Mouse (Mus musculus) liver, embryonic 11.5 days (tissue): ENCODE data around the gene Dact3. TPM values are rescaled to one million over a fixed set of nuclear protein-coding genes. Genes with fewer than 3 reads are reported as not detected.
A peak's percentile ranks its signal among the peaks of the same experiment; 100 is the strongest.

Experiments
- ATAC-seq: fragments of 200-750 bp; cut with Nextera tagmentation; replicated peaks from 2 replicates; pipeline ENCODE4 v1.8.0; 2017; ENCODE audit warnings: moderate number of reproducible peaks, mild to moderate bottlenecking, moderate TSS enrichment, moderate library complexity; ENCODE audit not compliant: low FRiP score
- DNase-seq: peaks from one replicate; pipeline ENCODE4 v3.0.0-alpha.2; 2017; ENCODE audit warnings: low spot score
- H3K27ac ChIP-seq: fragments of 300-500 bp; sonication (generic); 2 replicates; pipeline ENCODE4 v1.5.1; 2014; ENCODE audit warnings: mild to moderate bottlenecking, low read depth, low read length, control low read depth
- H3K27me3 ChIP-seq: fragments of 300-500 bp; sonication (generic); replicated peaks from 2 replicates; pipeline ENCODE4 v1.6.1; 2014; ENCODE audit warnings: low read length, mixed read lengths; ENCODE audit not compliant: control insufficient read depth, insufficient read depth
- H3K36me3 ChIP-seq: fragments of 300-500 bp; sonication (generic); 2 replicates; pipeline ENCODE4 v1.6.1; 2014; ENCODE audit warnings: mild to moderate bottlenecking, low read length, moderate library complexity, mixed read lengths; ENCODE audit not compliant: control insufficient read depth, insufficient read depth
- H3K4me1 ChIP-seq: fragments of 300-500 bp; sonication (generic); replicated peaks from 2 replicates; pipeline ENCODE4 v1.6.1; 2014; ENCODE audit warnings: low read length, mixed read lengths; ENCODE audit not compliant: control insufficient read depth, insufficient read depth
- H3K4me2 ChIP-seq: fragments of 300-500 bp; sonication (generic); 2 replicates; pipeline ENCODE4 v1.6.1; 2014; ENCODE audit warnings: mild to moderate bottlenecking, control low read depth, moderate library complexity
- H3K4me3 ChIP-seq: fragments of 300-500 bp; sonication (generic); 2 replicates; pipeline ENCODE4 v1.5.1; 2014; ENCODE audit warnings: low read depth, low read length, control low read depth
- H3K9ac ChIP-seq: fragments of 300-500 bp; sonication (generic); 2 replicates; pipeline ENCODE4 v1.6.1; 2014; ENCODE audit warnings: low read depth, low read length, control low read depth
- H3K9me3 ChIP-seq: fragments of 300-500 bp; sonication (generic); 2 replicates; pipeline ENCODE4 v1.6.1; 2016; ENCODE audit warnings: low read length, inconsistent platforms, mixed read lengths; ENCODE audit not compliant: control insufficient read depth
- WGBS: fragments of 180-500 bp; shearing (Covaris S2); extraction: QIAGEN DNeasy Blood & Tissue Kit; methylation state at CpG from one replicate; pipeline ENCODE4 v1.1.7; 2014; 5-methylcytosine and 5-hydroxymethylcytosine counted together
- polyA plus RNA-seq: library from polyadenylated mRNA; unstranded; fragments of >200 nt; fragmentation: Nextera tagmentation; extraction: Ambion mirVana; gene quantifications from 2 replicates; pipeline ENCODE4 v1.2.1, GENCODE M21; 2014

Dact3 gene
- polyA plus RNA-seq, 1 experiment from 2014 or later: 2.5 TPM

GRCm38 (mm10) chr7:16841078-16841477 lies 34.0 kb upstream of the Dact3 start:
- Histone ChIP-seq H3K9me3 (no peaks in the 10 kb centered on the region), H3K27ac (peak overlapping the region; percentile 64)

GRCm38 (mm10) chr7:16841561-16842560 lies 33.3 kb upstream of the Dact3 start:
- 36% methylated on average over 11 of the region's 11 CpGs for WGBS
- peak overlapping the region; percentile 74 for H3K4me3 ChIP-seq
- peaks cover 34% of the 10 kb centered on the region for H3K36me3 ChIP-seq
- no peaks in the 10 kb centered on the region for H3K9me3 ChIP-seq
- peak; percentile 4 for ATAC-seq
- no peak for DNase-seq
- H3K27ac ChIP-seq: peak overlapping the region; percentile 64
- no peaks in the 10 kb centered on the region for H3K27me3 ChIP-seq
- peak overlapping the region; percentile 73 for H3K9ac ChIP-seq
- H3K4me1 ChIP-seq: peaks cover 32% of the 10 kb centered on the region
- H3K4me2 ChIP-seq: peak overlapping the region; percentile 100

More at GRCm38 (mm10) chr7:16841078-16841477, 34.0 kb upstream of the Dact3 start:
- Histone ChIP-seq H3K4me2 (no peak overlapping the region), H3K4me3 (no peak overlapping the region), H3K27me3 (no peaks in the 10 kb centered on the region), H3K36me3 (peaks cover 34% of the 10 kb centered on the region), H3K9ac (no peak overlapping the region), H3K4me1 (peaks cover 32% of the 10 kb centered on the region)
- ATAC-seq (no peak), DNase-seq (no peak)
- 53% methylated on average over 4 of the region's 4 CpGs for WGBS

- H3K4me3 ChIP-seq: peak within 1 kb of the TSS; percentile 74
- H3K4me2 ChIP-seq: peak within 1 kb of the TSS; percentile 100
- peak; percentile 83 for DNase-seq
- peak within 1 kb of the TSS; percentile 64 for H3K27ac ChIP-seq
- no peaks in the 10 kb centered on the region for H3K9me3 ChIP-seq
- WGBS: 1% methylated on average over 31 of the region's 32 CpGs
- peaks cover 26% of the 10 kb centered on the region for H3K36me3 ChIP-seq
- no peaks in the 10 kb centered on the region for H3K27me3 ChIP-seq
- H3K9ac ChIP-seq: peak within 1 kb of the TSS; percentile 73
- H3K4me1 ChIP-seq: peaks cover 32% of the 10 kb centered on the region
- ATAC-seq: peak; percentile 84
Observed at GRCm38 (mm10) chr7:16842645-16843063, 32.5 kb upstream of the Dact3 start, which contains the start of gene Prkd2. TSS of gene Prkd2 (plus strand) at chr7:16842902.

DNA sequence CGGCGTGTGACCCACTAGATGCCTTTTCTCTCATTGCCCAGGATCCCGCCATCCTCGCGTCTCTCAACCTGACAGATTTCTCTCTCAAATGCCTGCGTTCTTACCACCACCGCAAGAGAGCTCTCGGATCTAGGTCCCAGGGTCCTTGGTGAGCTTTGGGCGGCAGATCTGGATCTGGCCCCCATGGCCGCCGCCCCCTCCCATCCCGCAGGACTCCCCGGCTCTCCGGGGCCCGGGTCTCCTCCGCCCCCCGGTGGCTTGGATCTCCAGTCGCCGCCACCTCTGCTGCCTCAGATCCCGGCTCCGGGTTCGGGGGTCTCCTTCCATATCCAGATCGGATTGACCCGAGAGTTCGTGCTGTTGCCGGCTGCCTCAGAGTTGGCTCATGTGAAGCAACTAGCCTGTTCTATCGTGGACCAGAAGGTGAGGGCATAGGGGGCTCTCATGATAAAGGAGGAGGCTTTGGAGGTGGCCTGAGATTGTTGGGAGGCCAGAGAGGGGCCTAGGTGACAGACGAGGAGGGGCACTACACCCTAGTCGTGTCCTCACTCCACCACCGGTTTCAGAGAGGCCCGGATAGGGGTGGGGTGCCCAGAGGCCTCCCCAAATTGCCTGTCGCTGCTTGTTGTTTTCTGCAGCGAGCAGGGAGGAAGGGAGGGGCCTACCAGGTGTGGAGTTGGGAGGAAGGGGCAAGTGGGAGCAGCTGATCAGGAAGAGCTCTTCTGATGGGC lies 31.5 kb upstream of the Dact3 start:
- H3K27ac ChIP-seq: peak overlapping the region; percentile 64
- peak overlapping the region; percentile 73 for H3K9ac ChIP-seq
- DNase-seq (no peak), ATAC-seq (no peak)
- WGBS: 2% methylated on average over 33 of the region's 33 CpGs
- H3K36me3 ChIP-seq: peaks cover 18% of the 10 kb centered on the region
- peak overlapping the region; percentile 74 for H3K4me3 ChIP-seq
- H3K27me3 ChIP-seq: no peaks in the 10 kb centered on the region
- H3K4me2 ChIP-seq: peak overlapping the region; percentile 100
- H3K9me3 ChIP-seq: no peaks in the 10 kb centered on the region
- peaks cover 32% of the 10 kb centered on the region for H3K4me1 ChIP-seq

DNA sequence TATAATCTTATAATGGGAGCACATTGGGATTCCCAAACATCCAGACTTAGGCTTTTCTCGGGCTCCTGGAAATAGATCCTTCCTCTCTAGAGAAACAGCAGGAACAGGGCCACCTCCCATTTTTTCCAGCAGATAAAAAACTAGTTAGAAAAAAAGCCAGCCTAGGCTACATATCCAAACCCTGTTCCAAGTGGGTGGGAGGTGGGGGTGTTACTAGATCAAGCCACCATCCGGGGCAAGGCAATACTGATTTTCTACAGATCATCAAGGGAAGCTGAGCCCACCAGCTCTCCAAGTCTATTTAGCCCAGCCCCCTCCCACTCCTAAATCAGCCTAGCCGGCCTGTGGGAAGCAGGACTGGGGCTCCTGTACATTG lies 30.4 kb upstream of the Dact3 start:
- Histone ChIP-seq H3K27ac (peak overlapping the region; percentile 43; the same call in 1 of the 2 replicates), H3K4me1 (peaks cover 32% of the 10 kb centered on the region), H3K9me3 (no peaks in the 10 kb centered on the region), H3K27me3 (no peaks in the 10 kb centered on the region), H3K9ac (peak overlapping the region; percentile 58), H3K4me3 (peak overlapping the region; percentile 74), H3K4me2 (peak overlapping the region; percentile 100), H3K36me3 (peaks cover 12% of the 10 kb centered on the region)
- DNase-seq (no peak), ATAC-seq (no peak)
- WGBS: 33% methylated on average over 3 of the region's 3 CpGs

DNA sequence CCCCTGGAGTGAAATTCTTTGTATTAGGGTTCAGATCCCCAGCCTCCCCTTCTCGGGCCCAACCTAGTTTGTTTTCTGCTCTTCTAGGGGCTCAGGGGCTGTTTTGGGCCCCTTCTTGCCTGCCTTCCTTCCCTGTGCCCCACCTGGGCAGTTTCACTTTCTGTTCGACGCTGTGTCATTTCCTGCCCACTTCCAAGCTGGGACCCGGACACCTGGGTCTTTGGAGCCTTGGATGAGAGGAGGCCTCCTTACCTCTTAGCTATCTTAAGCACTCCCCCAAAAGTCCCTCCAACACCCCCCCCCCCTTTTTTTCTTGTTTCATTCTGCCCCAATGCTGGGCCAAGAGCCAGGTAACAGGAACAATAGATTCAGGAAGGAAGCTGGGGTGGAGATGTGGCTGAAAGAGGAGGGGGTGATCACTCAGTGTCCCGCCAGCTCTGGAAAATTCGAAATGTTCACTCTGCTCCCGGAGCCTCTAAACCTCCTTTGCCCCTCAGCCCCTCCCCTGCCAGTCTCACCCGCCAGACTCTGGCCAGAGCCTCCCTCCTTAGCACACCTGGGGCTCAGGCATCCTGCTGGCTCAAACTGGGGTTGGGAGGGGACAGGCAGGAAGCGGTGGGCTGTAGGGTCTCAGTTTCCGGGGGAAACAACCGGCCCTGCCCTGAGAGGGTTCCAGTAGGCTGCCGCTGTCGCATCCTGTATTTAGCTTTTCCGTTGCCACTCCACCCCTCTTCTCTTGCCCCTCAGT lies 29.9 kb upstream of the Dact3 start:
- Histone ChIP-seq H3K27ac (peak overlapping the region; percentile 43), H3K9me3 (no peaks in the 10 kb centered on the region), H3K4me3 (peak overlapping the region; percentile 74), H3K27me3 (no peaks in the 10 kb centered on the region), H3K36me3 (peaks cover 11% of the 10 kb centered on the region), H3K4me1 (peaks cover 32% of the 10 kb centered on the region), H3K9ac (peak overlapping the region; percentile 58), H3K4me2 (peak overlapping the region; percentile 100)
- ATAC-seq: no peak
- DNase-seq: no peak
- 20% methylated on average over 14 of the region's 14 CpGs for WGBS

DNA sequence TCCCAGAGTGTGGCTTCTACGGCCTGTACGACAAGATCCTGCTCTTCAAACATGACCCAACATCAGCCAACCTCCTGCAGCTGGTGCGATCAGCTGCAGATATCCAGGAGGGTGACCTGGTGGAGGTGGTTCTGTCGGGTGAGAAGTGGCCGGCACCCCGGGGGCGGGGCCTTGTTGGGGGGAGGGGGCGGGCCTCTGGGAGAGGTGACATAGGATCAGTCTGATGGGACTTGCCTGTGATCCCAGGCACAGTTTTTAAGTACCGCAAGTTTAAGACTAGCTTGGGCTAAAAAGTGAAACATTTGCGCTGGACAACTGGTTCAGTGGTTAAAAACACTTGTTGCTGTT lies 29.3 kb upstream of the Dact3 start:
- Histone ChIP-seq H3K4me3 (peak overlapping the region; percentile 74), H3K9ac (peak overlapping the region; percentile 58; the same call in 1 of the 2 replicates), H3K4me2 (peak overlapping the region; percentile 100), H3K27me3 (no peaks in the 10 kb centered on the region), H3K36me3 (peaks cover 13% of the 10 kb centered on the region), H3K27ac (no peak overlapping the region), H3K9me3 (no peaks in the 10 kb centered on the region), H3K4me1 (peaks cover 32% of the 10 kb centered on the region)
- DNase-seq (no peak), ATAC-seq (no peak)
- 26% methylated on average over 10 of the region's 10 CpGs for WGBS

GRCm38 (mm10) chr7:16846775-16847174 lies 28.3 kb upstream of the Dact3 start:
- no peaks in the 10 kb centered on the region for H3K27me3 ChIP-seq
- DNase-seq (no peak), ATAC-seq (no peak)
- no peak overlapping the region for H3K4me2 ChIP-seq
- no peak overlapping the region for H3K27ac ChIP-seq
- H3K36me3 ChIP-seq: peaks cover 13% of the 10 kb centered on the region
- no peaks in the 10 kb centered on the region for H3K9me3 ChIP-seq
- 92% methylated on average over 5 of the region's 5 CpGs for WGBS
- H3K4me1 ChIP-seq: peaks cover 26% of the 10 kb centered on the region
- H3K9ac ChIP-seq: no peak overlapping the region
- no peak overlapping the region for H3K4me3 ChIP-seq
